Mouse (Mus musculus): ENCODE results near the gene Lipc.
"Not testable (repeated sequence)": the region's sequence is repeated elsewhere in the genome, so short reads cannot be mapped to it uniquely, and the experiment has no call there.

Gene Lipc

DNA sequence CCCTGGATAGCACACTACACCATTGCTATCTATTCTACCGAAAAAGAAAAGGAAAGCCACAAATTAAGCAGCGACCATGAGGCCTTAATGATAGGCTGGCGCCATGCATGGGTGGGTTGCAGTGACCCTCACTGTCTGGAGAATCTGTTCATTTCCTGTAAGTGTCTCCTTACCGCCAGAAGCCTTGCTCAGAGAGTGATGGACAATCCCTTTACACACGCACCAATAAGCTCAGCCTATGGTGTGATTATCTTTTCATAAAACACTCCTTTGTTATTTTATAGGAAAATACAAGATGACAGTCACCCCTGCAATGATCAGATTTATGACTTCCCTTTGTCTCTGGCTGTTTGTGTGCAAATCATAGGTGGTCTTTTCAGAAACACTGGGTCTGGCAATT is 92.8 kb downstream of the Lipc start:
- no peak for DNase-seq (ENCODE audit: low spot score)

DNA sequence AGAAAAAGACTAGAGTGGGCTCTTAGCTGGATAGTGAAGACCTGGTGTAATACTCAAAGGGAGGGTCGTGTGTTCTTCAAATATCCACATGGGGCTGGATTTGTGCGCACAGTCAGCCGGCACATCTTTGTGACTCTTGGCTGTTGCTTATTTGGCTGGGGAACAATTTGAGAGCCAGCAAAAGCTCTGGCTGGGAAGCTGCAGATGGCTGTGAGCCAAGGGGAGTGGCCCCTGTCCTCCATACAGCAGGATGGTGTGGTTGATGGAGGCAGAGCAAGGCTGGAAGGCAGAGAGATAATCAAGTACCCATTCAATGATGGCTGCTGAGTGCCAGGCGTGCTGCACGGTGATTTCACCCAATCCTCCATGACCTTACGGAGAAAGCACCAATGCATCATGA is 96.2 kb downstream of the Lipc start:
- DNase-seq (ENCODE audit: low spot score), result no peak

DNA sequence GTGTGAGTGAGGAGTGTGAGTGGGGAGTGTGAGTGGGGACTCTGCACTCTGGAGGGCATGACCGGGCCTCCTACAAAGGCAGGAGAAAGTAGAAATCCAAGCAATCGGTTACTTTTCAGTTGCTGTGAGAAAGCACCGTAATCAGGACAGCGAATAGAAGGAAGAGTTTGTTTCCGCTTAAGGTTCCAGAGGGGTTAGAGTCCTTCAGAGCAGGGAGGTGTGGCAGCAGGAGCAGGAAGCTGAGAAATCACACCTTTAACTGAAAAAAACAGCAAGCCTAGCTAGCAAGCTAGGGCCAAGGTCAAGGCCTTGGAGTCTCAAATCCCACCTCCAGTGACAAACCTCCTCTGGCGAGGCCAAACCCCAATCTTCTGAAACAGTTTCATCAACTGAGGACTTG is 97.1 kb downstream of the Lipc start:
- no peak for DNase-seq (ENCODE audit: low spot score)

DNA sequence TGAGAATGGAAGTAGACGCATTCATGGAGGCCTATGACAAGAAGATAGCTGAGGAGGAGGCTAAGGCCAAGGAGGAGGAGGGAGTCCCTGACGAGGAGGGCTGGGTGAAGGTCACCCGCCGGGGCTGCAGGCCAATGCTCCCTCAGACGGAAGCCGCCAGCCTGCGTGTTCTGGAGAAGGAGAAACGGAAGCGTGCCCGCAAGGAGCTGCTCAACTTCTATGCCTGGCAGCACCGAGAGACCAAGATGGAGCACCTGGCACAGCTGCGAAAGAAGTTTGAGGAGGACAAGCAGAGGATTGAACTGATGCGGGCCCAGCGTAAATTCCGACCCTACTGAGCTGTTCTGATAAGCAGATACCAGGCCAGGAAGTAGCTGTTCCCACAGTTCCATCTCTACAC is 98.9 kb downstream of the Lipc start:
- DNase-seq (ENCODE audit: low spot score), result not testable (repeated sequence)

DNA sequence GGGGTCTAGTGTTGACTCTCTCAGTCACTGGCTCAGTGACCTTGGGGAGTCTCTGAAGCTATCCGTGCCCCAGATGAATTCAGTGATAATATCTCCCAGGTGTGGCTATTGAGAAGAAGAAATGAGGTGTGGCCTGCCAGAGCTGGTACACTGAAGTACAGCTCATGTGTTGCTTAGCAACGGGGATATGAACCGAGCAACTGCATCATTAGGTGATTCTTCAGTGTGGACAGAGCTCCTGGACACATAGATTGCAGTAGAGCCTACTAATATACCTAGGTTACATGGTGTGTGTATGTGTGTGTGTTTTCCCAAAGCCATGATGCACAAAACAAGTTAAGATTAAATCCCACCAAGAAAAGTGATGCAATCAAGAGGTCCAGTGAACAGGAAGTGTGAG is 100.5 kb downstream of the Lipc start:
- DNase-seq (ENCODE audit: low spot score), result no peak

DNA sequence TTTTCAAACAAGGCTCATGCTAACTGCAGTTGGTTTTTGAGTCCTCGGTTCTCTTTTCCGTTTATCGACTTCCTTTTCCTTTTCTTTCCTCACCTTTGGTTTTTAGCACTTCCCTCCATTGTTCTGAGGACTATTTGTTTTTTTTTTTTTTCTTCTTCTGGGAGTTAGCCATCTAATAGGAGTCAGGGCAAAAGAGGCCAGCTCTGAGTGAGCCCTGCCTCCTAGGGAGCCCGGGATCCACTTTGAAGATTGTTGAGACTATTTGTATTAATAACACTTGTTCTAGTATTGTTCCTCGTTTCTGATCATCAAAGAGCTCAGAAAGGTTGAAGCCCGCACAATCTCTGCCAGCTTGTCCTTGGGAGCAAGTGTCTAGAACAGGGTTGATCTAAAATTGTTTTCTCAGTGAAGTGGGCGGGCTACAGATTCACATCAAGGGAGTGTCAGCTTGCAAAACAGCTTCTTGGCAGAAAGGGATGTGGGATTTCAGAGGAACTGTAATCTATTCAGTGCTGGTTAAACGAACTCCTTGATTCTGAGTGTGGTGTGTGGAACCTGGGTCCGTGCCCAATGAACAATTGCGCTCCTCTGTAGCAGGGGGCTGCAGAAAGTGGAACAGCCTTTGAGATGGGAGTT is 103.8 kb downstream of the Lipc start:
- no peak for DNase-seq (ENCODE audit: low spot score)

DNA sequence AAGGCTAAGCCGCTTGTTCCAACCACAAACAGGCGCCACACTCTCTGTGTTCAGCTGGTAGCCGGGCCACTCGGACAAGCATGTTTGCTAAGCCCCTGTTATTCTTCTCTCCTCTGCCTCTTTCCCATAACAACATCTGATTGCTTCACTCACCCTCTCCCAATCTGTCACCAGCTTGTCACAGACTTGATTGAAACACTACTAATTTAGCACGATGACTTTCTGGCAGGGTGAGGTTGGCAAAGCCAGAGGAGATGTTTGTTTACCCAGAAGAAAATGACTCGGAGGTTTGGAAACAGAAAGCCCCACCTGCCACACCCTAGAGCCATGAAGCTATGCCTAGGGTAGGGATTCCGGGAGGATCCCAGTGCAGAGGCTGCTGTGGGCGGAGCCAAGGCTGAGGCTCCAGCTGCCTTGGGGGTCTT is 104.4 kb downstream of the Lipc start:
- DNase-seq (ENCODE audit: low spot score), result no peak

DNA sequence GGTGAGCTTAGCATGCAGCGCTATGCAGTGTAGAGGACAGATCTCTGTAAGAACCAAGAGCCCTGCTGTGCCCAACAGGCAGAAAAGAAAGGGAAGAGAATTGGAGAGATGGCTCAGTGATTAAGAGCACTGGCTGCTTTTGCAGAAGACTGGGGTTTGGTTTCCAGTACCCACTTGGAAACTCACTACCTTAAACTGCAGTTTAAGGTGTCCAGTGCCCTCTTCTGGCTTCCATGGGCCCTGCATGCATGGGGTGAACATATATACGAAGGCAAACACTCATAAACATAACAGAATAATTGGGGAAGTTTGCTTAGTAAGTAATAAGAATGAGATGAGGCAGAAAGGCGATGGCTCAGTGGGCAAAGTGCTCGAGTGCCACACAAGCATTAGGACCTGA is 108.8 kb downstream of the Lipc start:
- DNase-seq (ENCODE audit: low spot score), result no peak

DNA sequence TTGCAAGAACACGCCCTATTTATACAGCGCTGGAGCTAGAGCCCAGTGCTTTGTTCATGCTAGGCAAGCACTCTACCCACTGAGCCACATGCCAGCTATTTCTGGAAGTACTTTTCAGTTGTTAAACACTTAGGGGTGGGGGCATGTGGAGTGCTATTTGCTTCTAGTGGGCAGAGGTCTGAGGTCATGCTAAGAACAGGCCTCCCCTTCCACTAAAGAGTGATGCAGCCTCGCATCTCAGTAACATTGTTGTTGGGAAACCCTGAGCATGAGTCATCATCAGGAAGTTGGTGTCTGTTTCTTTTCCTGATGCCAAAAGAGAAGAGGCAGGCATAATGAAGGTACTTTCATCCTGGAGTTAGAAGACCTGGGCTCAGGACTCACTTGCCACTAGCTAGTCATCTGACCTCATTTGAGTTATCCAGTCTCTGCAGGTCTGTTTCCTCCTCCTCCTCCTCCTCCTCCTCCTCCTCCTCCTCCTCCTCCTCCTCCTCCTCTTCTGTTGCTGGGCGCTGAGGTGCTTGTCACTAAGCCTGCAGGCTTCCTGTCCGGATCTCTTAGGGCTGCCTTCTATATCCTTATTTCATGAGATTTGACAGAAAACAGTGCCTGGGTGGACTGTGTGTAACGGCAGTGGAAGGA is 109.6 kb downstream of the Lipc start:
- no peak for DNase-seq (ENCODE audit: low spot score)

DNA sequence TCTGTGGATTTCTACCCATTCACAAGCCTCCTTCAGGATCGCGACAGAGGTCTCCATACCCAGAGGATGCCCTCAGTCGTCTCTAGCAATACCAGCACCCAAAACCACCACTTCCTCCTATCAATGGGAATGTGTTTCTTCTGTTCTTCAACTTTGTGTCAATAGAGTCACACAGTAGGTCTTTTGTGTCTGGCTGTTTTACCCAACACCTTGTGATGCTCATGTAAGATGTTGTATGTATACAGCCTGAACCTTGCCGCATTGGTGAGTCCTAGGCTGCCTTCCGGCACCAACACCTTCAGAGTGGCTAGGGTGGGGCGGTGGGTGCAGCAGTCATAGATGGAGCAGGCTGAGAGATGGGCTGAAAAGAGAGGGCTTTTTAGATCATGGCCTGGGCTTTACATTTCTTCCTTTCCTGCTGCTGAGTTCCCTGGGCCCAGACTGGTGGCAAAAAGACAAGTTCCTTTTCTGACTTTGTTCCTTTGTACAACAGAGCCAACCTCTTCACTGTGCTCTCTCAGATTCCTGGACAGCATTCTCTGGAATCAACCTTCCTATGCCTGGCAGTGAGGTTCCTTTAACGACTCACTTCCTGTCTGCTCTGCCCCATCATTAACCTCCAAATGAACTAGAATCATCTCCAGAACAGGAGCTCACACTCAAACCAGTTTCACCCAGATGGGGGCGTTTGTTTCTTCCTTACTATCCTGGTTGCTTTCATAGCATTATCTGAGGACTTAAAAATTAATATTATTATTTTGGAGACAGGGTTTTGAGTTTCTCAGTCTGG is 110.4 kb downstream of the Lipc start:
- DNase-seq (ENCODE audit: low spot score), result no peak

DNA sequence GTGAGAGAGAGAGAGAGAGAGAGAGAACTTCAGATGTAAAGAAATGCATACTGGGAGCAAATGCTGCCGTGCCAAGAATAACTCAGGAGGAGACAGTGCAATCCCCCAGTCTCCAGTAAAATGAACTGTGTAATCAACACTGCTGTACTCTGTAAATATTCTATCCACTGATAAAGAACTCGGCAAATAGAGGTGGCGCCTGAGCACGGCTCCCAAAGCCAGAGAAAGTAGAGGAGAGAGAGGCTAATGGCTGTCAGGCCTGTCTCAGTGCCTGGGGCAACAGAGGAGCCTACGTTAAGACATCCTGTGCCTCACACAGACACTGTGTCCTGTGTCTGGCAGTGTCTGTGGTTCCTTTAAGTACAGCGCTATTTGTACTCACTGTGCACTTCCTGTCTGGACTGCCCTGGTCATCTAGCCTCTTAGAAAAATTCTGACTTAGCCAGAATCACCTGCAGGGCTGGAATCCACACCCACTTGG is 111.1 kb downstream of the Lipc start:
- DNase-seq (ENCODE audit: low spot score), result no peak

DNA sequence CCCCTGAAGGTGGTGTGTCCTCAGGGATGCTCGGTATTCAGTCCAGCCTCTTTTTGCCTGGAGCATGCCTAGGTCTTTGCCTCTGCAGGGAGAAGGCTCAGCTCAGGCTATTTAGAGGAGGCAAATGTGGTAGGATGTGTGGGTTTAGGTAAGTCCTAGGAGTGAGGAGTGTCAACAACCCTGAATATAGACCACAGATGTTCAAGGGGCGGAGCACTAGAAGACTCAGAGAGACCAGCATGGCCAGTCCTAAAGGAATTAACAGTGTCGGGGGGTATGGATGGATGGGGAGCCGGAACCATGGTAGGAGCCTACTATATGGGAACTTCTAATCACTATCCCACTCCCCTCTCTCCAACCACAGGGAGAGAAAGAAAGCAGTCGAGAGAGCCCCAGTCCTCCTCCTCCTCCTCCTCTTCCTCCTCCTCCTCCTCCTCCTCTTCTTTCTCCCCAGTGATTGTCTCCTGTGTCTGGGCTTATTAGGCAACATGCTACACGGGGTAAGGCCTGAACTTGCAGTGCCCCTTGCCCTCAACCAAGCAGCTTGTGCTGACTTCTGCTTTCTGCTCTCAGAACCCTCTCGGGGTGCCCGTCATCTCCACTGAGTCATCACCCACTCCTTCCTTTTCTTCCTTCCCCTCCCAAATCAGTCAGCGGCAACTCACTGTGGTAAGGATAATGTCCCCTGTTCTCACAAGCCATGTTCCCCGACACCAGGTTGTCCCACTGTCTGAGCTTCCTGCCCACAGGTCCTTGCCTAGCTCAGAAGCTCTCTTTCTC is 113.7 kb downstream of the Lipc start:
- no peak for DNase-seq (ENCODE audit: low spot score)

DNA sequence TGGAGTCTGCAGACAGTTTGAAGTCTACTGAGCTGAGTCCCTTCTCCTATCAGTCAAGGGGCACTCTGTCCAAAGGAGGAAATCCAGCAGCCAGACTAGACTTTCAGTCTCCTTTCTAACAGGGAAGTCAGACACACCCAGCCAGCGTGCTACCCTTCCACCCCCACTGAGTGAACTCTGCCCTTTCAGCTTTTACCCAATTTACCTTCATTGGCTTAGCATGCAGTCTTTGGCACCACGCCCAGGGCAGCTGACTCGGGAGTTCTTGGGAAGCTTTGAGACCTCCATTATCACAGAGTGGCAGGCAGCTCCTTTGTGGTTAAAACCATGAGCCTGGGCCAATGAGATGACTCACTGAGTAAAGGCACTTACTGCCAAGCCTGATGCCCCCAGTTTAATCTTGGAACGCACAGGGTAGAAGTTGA is 117.3 kb downstream of the Lipc start:
- no peak for DNase-seq (ENCODE audit: low spot score)

DNA sequence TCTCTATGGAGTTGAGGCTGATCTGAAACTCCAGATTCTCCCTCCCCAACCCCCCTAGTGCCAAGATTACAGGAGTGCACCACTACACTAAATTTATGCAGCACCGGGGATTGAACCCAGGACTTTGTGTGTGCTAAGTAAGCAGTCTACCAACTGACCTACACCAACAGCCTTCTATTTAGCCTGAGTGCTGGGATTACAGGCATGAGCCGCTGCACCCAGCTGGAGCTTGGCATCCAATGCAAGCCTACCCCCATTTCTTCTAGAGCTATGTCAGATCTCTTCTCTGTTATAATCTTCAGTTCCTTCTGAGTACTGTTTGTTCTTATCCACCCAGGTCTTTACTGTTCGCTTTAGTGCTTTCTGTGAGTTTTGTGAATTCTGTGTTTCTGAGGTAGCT is 117.8 kb downstream of the Lipc start:
- no peak for DNase-seq (ENCODE audit: low spot score)

DNA sequence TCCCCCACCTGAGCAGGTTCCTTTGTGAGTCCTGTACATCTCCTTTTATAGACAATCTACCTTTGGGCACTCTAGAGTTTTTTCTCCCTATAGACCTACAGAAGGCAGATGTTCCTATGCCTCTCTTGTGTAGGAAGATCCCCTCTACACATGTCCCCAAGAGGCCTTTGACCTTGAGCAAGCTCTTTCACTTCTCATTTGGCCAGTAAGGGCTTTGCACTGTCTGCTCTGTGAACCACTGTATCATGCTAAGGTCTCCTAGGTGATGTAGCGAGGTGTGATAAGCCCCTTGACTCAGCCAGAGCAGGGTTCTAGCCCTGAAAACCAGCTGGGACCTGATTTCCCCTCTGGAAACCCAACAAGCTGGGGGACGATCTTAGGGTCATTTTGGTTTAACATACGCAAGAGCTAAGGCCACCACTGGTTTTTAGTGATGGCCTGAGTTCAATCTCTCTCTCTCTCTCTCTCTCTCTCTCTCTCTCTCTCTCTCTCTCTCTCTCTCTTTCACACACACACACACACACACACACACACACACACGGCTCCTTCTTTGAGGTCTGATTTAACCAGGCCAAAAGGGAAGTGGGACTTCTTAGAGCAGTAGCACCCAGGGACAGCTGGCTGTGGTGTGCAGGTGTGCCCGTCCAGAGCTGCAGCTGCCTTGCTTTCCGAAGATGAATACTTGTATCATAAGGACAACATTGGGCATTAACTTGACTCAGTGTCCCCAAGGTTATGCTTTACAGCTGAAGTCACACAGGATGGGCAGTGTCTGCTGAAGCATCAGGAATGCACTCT is 118.7 kb downstream of the Lipc start:
- no peak for DNase-seq (ENCODE audit: low spot score)

DNA sequence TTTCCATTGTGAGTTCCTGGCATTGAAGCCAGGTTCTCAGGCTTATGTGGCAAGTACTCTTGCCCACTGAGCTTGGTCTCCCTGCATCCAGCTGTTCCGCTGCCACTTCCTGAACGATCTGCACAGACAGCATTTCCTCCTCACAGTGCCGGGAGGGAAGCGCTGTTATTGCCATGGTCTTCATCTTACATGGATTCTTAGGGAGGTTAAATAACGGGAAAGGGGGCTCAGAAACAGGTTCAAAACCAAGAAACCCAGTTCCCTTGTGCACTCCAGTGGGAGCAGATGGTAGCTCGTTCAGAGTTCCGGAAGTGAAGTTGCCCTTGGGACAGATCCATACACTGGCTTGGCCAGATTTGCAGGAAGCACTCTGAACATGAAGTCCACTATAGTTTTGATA is 119.8 kb downstream of the Lipc start:
- no peak for DNase-seq (ENCODE audit: low spot score)

DNA sequence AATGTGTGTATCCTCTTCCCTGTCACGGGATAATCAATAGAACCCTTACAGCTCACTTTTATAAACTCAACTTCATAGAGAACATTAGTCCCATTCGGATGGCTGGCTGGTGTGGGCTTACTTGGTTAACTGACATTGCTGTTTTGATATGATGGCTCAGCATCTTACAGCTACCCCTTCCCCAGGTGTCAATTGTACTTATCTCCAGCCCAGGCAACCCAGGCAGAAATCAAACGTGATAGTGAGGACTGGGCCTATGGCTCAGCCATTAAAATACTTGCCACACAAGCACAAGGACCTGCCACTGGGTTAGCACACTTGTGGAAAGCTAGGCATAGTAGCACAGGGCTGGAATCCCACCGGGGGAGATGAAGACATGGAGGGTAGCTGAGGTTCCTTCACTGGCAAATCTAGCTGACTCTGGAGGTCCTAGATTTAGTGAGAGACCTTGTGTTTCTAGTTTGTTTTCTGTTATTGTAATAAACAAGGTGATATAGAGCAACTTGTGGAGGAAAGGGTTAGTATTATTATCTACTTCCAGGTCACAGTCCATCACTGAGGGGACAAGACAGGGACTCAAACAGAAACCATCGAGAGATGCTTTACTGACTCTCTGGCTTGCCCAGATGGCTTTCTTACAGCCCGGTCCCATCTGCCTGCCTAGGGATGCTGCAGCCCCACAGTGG is 121.0 kb downstream of the Lipc start:
- no peak for DNase-seq (ENCODE audit: low spot score)

DNA sequence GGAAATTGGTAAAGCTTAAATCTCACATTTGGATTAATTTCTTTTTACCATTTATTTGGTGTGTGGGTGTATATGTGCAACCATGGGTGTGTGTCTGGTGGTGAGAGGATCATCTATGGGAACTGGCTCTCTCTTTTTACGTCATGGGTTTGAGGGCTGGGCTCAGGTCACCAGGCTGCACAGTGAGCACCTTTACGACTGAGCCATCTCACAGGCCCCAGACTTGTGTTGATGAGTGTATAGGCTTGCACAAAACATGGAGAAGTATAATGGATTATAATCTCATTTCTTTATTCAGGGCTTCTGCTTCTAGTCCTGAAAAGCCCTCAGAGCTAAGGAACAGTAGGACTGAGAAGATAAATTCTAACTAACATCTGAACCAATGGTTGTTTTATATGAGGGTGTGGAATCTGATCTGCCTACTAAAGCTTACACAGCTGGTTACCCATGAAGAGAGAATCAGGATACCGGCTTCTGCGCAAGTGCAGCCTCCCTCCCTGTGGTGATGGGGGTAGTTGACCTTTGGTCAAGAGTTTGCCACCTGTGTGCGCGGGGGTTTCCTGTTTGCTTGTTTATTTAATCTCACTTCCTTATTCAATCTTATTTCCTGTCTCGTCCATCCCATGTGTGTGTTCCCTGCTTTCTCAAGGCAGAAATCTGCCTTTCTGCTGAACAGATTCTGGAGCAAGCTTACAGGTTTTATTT is 122.1 kb downstream of the Lipc start:
- no peak for DNase-seq (ENCODE audit: low spot score)

DNA sequence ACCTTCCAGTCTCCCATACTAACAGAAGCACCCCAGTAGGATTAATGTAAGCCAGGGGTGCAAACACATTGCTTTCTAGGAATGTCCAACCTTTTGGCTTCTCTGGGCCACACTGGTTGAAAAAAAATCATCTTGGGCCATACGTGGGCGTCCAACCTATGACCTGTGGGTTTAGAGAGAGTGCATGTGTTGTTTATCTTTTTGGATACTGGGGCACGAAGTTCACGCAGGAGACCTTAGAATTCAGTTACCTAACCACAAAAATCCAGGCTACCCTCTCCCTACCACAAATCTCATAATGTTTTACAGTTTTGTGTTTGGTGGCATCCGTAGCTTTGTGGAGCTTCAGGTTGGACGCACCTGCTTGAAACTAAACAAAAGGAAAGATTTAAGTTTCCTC is 124.1 kb downstream of the Lipc start:
- no peak for DNase-seq (ENCODE audit: low spot score)

DNA sequence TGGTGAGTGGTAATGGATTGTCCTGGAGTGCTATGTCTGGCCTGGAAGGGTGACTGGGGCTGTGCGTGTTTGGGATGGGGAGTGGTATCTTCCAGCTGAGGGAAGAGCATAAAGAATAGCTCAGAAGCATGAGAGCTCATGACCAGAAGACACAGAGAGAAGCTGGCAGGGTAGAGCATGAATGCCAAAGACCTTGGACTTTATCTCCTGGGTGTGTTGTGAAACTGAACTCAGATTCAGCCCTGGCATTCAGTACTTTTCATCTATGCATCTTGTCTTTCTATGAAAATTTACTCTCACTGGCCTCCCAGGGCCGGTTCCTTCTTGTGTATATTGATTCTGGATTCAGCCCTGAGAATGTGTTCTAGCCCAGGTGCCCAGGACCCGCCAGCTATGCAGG is 127.9 kb downstream of the Lipc start:
- no peak for DNase-seq (ENCODE audit: low spot score)

All from embryo, embryonic 10.5 days (tissue).